Mouse (Mus musculus): Measurements from ENCODE around the gene Kdelr2.

The Kdelr2 gene

DNA sequence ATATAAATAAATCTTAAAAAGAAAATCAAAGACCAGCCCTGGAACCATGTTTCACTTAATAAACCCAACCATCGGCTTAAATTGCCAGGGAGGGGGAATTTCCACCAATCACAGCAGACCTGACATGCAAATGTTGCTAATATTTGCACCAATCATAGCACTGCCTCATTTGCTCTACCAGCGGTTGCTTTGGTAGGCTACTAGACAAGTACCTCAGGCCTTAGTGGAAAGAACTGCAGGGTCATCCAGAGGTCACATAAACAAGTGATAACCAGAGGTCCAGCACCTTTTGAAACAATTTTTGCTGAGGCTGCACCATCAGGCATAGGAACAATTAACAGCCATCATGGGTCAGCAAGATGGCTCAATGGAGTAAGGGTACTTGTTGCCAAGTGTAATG lies 2.1 kb upstream of the Kdelr2 start:
- no peak for DNase-seq (ENCODE audit: low spot score)

DNA sequence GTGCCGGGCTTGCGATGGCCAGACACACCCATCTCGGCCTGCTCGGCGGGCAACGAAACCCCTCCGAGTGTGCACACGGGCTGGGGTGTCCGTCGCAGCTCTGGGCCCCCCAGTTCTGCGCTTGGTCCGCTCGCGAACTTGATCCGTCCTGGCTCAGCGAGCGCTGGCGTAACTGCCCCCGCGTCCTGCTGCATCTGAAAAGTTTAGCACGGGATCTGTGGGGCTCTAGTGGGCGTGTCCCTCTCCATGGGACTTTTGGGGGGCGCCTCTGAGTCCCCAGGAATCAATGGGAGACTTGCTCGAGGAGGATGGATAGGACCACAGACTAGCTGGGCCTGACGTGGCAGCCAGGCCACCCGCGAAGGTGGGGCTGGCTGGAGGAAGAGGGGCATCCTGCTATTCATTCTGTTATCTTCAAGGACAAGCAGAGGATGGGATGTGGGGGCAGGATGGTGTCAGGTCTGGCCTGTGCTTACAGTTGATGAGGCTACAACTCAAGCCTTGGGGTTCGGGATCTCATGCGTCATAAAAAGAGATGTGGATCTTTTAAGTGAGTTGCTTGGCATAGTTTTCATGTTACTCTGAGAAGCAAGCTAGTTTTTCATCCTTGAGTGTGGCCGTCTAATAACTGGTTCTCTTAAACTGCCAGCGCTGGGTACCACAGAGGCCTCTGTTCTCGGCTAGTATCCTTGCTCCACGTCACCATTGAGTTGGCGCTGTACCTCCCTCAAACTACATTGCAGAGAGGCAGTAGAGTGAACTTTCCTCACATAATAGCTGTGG lies 701 bp downstream of the Kdelr2 start:
- no peak for DNase-seq (ENCODE audit: low spot score)

DNA sequence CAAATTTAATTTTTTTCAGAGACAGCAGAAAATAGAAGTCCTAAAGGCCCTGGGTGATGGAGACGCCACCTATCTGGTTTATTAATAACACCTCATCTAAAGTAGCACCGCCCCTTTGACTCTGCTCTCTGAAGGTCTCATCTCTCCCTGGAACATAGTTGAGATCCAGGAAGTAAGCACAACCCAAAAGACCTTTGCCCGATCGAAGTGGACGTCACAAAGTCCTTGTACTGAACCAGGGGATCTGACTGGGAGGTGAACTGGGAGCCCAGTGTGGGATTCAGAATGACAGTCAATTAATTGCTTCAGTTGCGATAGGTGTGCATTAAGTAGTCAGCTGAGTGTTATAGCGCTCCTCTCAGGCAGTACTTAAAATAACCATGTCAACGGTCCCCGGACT lies 1.6 kb downstream of the Kdelr2 start:
- DNase-seq (ENCODE audit: low spot score) = no peak

DNA sequence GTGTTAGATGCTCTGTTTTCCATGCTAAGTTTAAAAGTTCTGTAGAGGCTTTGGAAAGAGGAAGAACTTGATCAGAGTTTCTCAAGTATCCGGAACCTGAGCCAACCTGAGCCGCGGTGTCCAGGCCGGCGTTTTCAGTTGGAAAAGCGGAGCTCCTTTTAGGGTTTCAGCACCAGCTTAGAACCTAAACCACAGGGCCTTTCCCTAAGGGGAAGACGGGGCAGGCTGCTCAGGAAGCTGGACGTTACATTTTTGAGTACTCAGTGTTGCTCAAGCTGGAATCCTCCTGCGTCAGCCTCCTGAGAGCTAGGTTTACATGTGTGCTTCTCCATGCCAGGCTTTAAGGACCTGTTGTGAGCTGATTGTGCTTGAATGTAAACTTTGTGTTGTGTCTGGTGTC lies 2.9 kb downstream of the Kdelr2 start:
- no peak for DNase-seq (ENCODE audit: low spot score)

DNA sequence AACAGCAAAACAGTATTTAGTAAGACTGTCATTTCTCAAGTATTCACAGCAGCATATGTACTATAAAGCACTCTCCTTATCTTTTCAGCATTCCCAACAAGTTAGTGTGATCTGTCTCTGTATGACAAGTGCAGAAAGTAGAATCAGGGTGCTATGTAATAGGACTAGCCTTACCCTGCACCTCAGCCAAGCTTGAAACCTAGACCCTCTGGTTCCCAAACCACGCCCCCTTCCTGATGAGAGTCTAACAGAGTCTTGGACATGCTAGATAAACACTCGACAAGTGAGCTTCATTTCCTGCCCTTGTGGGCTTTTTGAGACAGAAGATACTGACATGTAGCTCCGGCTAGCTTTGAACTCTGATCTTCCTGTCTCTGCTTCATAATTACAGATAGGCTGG lies 5.6 kb downstream of the Kdelr2 start:
- no peak for DNase-seq (ENCODE audit: low spot score)

DNA sequence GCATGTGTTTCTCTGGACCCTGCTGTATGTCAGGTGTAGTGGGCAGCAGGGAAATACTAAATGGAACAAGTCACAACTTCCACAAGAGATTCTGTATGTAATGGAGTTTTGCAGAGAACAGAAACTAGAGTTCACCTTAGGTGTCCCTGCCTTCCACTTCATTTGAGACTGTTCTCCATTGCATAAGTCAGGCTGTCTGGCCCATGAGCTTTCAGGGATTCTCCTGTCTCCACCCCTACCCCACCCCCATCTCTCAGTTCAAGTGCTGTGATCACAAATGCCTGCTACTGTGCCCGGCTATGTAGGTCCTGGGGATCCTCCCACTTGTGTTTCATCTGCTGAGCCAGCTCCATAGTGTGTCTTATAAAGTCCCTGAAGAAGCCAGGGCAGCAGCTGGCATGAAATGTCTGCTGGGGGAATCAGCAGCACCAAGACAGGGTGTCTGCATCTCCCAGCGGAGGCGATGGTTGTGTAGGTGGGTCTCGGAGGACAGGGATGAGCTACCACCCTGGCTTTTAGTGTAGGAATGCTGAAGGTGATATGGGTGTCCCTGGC lies 7.3 kb downstream of the Kdelr2 start:
- no peak for DNase-seq (ENCODE audit: low spot score)

DNA sequence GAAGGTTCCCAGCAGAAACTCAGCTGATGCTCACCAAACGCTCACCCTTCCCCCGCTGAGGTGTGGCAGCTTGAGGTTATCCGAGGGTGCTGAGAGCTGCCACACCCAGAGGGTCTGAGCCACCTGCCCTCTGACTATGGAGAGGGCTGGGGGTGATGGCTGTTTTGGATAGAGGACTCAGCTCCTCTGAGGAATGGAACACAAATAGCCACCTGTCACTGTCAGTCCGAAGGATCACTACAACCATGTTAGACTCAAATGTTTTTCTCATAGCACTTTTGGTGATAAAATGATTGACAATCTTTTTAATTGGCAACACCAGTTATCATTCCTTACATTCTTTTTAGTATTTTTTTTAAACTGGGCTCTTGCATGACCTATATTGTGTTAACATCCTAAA lies 17.8 kb downstream of the Kdelr2 start:
- no peak for DNase-seq (ENCODE audit: low spot score)

DNA sequence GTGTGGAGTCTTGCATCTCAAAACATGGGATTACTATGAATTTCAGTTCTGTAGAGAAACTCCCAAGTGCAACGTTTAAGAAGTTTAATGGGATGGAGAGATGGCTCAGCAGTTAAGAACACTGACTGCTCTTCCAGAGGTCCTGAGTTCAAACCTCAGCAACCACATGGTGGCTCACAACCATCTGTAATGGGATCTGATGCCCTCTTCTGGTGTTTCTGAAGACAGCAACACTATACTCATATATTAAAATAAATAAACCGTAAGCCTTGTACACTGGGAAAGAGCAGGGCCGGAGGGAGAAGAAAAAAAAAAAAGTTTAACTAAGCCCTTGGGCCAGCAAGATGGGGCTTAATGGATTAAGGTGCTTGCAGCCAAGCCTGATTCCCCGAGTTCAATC lies 19.4 kb downstream of the Kdelr2 start:
- DNase-seq (ENCODE audit: low spot score) = no peak

DNA sequence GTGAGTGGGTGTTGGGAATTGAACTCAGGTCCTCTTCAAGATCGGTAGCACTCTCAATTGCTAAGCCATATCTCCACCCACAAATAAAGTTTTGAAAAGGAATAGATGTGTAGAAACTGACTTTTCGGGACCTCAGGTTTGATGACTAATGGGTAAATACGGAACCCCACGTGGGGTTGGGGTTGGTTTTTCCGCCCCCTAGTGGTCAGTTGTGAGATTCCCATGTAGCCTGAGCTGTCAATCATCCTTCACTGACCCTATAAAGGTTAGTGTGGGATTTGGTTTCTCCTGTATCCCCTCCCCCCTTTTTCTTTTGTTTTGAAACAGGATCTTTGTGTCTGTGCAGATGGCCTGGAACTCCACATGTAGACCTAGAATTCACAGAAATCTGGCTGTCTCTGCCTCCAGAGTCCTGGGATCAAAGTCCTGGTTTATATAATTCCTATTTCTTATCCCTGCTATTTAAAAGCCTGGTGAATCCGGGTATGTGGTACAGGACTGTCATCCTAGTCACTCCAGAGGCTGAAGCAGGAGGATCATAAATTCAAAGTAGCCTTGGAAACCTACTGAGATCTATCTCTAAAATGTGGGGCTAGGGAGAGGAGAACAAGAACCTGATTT lies 20.4 kb downstream of the Kdelr2 start:
- peak; percentile 47 for DNase-seq (ENCODE audit: low spot score)

DNA sequence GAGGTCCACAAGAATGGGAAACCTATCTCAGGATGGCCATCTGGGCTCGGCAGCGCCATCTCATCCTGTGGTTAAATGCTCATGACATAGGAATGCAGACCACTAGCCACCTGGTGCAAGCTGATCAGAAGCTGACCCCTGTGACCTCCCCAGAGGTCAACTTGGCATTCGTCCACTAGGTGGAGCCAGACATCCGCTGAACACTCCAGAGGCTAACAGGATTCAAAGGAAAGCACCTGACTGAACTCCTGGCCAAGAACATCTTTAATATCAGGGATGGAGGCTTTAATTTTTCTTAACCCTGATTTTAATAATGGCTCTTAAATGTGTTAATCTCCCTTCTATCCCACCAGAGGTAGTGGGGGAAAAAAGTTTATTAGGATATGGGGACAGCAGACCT lies 30.8 kb downstream of the Kdelr2 start:
- DNase-seq (ENCODE audit: low spot score) = peak; percentile 55

DNA sequence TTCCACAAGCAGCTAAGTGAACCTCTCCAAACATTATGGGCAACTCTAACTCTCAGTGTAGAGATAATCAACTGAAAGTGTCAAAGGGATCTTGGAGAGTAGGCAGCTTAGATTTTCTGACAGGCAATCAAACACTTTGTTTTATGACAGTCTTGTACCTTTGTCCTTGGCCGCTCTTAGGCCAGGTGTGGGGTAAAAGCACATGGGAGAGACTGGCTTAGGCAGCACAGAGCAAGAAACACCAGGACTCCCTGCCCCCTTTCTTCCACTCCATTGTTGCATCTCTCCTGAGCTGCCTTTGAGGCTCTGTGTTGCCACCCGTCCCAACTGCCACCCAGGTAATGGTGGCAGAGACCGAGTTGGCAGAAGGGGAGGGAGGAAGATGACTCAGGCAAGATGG lies 37.7 kb downstream of the Kdelr2 start:
- no peak for DNase-seq (ENCODE audit: low spot score)

DNA sequence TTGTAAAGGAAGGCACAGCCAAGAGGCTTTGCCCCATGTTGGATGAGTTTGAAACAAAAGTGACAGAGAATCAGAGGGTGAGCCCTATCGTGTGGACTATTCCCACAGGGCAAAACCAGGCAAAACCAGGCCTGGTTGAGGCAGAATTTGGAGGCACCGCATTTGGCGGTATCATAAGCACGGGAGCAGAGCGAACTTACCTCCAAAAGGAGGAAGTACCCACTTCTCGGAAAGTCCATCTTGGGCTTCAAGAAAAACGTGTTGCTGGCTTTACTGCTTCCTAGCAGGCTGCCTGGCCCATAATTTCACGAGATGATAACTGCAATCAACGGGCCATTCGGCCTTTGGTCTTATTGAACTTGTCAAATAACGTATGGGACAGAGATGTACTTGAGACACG lies 38.1 kb downstream of the Kdelr2 start:
- no peak for DNase-seq (ENCODE audit: low spot score)

DNA sequence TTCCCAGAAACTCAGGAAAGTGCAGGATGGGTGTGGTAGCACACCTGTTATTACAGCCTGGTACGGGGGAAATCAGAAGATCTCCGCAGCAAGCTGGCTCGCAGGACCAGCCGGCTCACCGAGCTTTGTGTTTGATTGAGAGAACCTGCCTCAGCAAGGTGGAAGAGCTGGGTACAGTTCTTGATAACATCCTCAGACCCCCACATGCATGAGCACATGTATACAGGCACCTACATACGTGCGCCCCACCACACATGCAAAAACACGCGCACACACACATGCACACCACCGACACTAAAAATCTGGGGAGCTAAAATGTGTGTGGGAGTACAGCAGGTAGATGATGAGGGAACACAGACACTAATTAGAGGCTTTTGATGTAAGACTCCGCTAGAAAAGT lies 60.0 kb downstream of the Kdelr2 start:
- DNase-seq (ENCODE audit: low spot score) = no peak

DNA sequence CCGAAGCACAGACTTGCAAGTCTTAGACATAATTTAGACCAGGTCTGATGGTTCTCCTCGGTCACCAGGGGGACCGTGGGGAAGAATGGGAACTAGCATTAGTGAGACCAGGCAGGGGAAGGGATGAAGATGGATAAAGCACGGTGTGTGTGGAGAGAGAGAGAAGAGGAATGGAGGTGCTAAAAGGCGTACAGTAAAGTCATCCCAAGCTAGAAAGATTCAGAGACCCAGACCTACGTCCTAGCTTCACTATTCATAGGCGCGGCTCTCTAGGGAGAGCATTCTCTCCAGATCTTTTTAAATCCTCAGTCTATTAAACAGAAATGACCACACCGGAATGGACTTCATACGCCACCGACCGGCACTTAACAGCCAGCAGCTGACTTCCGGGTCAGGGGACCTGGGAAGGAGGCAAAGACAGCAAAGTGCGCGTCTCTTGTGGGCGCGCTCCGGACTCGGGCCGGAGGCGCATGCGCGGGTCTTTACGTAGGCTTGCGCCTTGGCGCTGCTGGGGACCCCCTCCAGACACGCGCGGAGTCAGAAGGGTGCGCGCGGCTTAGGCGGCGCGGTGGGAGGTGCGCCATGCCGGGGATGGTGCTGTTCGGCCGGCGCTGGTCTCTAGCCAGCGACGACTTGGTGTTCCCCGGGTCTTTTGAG lies 60.6 kb downstream of the Kdelr2 start, which contains the start of gene Daglb:
Gene Daglb (plus strand): TSS at position 485 of the 657 bp plus-strand sequence.
- peak; percentile 74 for DNase-seq (ENCODE audit: low spot score)

DNA sequence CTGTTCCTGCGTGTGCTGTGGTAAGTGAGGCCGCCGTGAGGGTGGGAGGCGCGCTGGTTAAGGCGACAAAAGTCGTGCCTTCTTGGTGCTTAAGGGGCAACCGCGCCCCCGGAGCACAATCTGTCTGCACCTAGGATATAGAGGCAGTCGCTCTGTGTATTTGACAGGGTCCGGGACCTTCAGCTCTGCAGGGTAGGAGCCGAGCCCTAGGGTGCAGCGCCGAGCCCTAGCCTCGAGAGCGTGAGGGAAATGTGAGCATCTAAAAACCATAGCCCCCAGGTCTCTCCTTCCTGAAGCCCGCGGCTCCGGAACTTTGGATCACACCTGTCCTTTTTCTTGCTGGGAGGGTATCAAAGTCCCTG lies 61.1 kb downstream of the Kdelr2 start:
- no peak for DNase-seq (ENCODE audit: low spot score)

DNA sequence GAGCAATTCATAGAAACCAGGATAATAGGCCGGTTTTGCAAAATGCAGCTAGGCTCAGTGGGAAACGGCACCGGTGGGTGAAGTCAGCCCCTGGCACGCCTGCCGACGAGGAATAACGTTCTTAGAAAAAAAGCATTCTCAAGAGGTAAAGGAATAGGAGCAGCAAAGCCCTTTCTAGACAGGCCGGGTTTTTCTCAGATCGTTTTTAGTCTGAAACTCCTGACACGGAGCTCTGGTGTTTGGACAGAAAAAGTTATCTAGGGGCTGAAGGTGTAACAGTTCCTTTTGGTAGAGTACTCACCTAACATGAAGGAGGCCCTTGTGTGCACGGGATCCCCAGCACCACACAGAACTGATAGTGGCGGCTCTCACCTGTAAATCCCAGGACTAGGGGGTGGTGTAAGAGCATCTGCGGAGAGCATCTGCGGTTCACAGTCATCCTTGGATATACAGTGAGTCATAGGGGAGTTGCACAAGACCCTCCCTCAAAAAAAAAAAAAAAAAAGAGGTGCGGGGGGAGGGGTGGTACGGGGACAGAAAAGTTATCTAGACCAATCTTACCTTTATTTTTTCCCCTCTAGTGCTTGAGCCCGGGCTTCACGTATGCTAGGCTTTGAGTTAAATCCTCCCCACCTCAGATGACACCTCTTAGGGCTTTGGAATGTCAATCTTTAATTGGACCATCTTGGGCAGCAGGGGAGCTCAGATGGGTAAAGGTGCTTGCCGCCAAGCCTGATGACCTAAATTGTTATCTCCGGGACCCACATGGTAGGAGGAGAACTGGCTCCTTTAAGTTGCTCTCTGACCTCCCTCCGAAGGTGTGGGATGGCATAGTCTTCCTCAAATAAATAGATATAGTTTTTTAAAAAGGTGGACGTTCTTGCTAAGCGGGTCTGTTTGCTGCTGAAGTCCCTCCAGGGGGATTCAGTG lies 61.8 kb downstream of the Kdelr2 start:
- no peak for DNase-seq (ENCODE audit: low spot score)

DNA sequence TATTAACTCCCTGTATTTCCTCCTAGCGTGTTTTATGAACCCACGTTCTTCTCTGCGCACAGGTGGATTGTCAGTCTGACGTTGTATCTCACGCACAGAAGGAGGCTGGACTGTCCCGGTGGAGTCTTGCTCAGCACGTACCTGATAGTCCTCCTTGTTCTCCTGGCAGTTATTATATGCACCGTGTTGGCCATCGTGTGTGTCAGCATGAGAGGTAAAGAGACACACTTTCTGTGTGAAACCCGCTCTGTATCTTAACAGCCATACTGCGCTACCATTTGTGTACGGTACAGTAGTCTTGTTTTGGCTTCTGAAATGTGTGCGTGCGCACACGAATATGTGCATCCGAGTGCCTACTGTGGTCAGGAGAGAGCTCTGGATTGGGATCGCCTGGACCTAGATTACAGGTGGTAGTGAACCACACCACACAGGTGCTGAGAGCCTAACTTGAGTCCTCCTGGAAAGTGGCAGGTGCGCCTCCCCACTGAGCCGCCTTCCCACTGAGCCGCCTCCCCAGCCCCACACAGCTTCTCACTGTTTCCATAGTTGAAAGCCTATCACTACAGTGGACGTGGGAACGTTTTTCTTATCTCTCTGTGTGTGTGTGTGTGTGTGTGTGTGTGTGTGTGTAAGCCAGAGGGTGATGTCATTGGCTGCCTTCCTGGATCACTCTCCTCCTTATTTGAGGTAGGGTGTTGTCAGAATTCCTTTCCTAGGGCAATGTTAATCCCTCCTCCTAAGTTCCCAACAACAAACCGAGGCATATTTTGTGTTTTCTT lies 63.4 kb downstream of the Kdelr2 start:
- no peak for DNase-seq (ENCODE audit: low spot score)

DNA sequence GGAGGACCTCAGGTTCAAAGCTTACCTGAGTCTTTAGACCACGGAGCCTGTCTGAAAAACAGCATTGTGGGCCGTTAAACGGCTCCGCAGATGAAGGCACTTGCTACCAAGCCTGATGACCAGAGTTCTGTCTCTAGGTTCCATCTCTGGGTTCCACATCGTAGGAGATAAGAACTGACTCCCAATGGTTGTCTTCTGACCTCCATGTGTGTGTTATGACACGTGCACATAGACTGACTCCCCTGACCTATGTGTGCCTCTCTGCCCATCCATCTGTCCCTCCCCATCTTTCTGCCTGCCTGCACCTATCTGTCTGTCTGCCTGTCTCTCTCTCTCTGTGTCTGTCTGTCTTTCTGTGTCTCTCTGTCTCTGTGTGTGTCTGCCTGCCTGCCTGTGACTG lies 64.3 kb downstream of the Kdelr2 start:
- DNase-seq (ENCODE audit: low spot score) = no peak

DNA sequence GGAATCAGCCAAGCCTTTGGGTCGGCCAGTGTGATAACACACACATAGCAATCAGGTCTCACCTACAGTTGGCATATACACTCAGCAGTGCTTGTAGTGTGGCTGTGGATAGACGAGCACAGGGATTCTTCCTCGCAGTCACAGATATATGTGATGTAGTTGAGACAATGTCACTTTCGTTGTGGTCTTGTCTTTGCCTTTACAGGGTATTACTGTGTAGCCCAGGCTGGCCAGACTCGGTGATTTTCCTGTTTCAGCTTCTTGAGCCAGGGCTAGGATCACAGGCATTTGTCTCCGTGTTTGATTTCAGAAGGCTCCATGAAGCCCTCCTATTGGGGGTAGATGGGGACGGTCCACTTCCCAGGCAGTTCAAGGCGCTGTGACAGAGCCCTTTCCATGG lies 66.0 kb downstream of the Kdelr2 start:
- no peak for DNase-seq (ENCODE audit: low spot score)

DNA sequence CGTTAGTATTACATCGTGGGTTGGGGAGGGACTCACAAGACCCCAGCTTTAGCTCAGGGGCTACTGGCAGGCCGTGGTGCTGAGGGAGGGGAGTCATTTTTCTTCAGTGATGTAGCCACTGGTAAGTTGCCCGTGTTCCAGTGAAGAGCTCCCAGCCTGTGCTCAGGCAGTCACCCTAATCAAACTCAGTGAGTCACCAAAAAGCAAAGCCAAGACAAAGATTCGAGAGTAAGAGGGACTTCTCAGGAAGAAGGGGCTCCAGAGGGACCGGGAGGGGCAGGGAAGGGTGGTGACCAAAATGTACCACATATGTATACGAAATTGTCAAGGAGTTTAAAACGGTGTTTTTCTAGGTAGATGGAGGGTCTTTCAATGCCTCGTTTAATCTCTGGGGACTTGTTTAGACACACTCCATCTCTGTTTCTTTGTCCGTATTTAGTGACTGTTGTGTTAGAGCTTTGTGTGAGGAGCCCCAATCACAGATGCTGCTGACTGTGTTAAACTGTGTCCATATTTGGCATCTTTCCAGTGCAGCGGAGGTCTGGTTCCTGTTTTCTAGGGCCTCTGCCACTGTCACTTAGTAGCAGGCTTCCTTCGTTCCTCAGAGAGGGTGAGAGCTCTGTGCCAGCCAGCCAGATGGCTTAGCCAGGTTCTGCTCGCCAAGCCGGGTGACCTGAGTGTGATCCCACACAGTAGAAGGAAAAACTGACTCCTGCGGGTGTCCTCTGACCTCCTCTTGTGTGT lies 67.0 kb downstream of the Kdelr2 start:
- no peak for DNase-seq (ENCODE audit: low spot score)

DNA sequence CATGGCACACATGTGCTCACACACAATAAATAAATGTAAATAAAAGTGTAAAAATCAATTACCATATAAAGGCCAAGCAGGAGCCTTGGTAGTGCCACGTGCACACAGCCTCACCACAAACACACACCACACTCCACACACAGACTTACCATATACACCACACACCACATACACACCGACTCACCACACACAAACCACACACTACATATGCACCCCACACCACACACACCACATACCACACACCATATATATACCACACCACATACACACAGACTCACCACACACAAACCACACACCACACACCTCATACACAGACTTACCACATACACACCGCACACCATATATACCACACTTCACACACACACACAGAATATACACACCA lies 67.5 kb downstream of the Kdelr2 start:
- DNase-seq (ENCODE audit: low spot score) = no peak

Data from ovary, postnatal 14 days (tissue).